Mouse (Mus musculus): ENCODE data around the gene Plod1. TPM values are rescaled to one million over a fixed set of nuclear protein-coding genes. Genes with fewer than 3 reads are reported as not detected.

The Plod1 gene
- polyA plus RNA-seq, 1 experiment from 2014 or later: 26.6 TPM

- peaks cover 15% of the 10 kb centered on the region for H3K4me1 ChIP-seq (replicated peaks)
- H3K4me2 ChIP-seq: no peak overlapping the region
- no peaks in the 10 kb centered on the region for H3K9me3 ChIP-seq
- no peak overlapping the region for H3K27ac ChIP-seq
- peaks cover 15% of the 10 kb centered on the region; the same call in 1 of the 2 replicates for H3K27me3 ChIP-seq
- 89% methylated on average over 4 of the region's 4 CpGs for WGBS
- ATAC-seq (ENCODE audit: low FRiP score): no peak
- no peaks in the 10 kb centered on the region for H3K36me3 ChIP-seq
- H3K9ac ChIP-seq: no peak overlapping the region
- no peak overlapping the region for H3K4me3 ChIP-seq
Observed at GRCm38 (mm10) chr4:147934611-147935010, 2.0 kb downstream of the Plod1 start.

DNA sequence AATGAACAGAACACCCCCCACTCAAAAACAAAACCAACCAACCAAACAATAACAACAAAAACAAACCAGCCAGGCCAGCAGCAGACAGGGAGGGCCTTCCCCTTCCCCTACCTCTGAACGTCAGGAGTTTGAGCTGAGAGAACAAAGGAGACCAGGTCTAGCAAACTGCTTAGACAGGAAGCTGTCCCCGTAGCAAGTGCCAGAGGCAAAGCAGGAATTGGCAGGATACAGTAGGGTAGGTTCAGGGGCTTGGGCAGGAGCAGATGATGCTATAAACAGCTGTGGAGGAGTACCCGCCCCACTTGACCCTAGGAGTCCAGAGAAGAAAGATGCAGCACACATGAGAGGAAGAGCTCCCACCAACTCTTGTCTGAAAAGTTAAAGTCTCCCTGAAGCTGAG is 2.4 kb downstream of the Plod1 start:
- 48% methylated on average over 3 of the region's 3 CpGs for WGBS
- Histone ChIP-seq H3K27me3 (peaks cover 15% of the 10 kb centered on the region; the same call in 1 of the 2 replicates), H3K9me3 (no peaks in the 10 kb centered on the region), H3K4me1 (replicated peaks) (peaks cover 15% of the 10 kb centered on the region), H3K4me2 (no peak overlapping the region), H3K4me3 (no peak overlapping the region), H3K36me3 (no peaks in the 10 kb centered on the region), H3K27ac (no peak overlapping the region), H3K9ac (no peak overlapping the region)
- no peak for ATAC-seq (ENCODE audit: low FRiP score)

- no peak overlapping the region for H3K4me3 ChIP-seq
- H3K4me2 ChIP-seq: no peak overlapping the region
- no peaks in the 10 kb centered on the region for H3K36me3 ChIP-seq
- no peaks in the 10 kb centered on the region for H3K9me3 ChIP-seq
- no peak overlapping the region for H3K27ac ChIP-seq
- peaks cover 2% of the 10 kb centered on the region for H3K4me1 ChIP-seq (replicated peaks)
- peaks cover 6% of the 10 kb centered on the region; the same call in 1 of the 2 replicates for H3K27me3 ChIP-seq
- 94% methylated on average over 14 of the region's 14 CpGs for WGBS
- no peak overlapping the region for H3K9ac ChIP-seq
- ATAC-seq (ENCODE audit: low FRiP score): no peak
Observed at GRCm38 (mm10) chr4:147930946-147931345, 5.6 kb downstream of the Plod1 start.

- 66% methylated on average over 7 of the region's 7 CpGs for WGBS
- 0 out of 2 replicates have a peak, but pooled peaks have one; percentile 34 for ATAC-seq (ENCODE audit: low FRiP score)
Observed at GRCm38 (mm10) chr4:147928540-147928939, 8.0 kb downstream of the Plod1 start.

DNA sequence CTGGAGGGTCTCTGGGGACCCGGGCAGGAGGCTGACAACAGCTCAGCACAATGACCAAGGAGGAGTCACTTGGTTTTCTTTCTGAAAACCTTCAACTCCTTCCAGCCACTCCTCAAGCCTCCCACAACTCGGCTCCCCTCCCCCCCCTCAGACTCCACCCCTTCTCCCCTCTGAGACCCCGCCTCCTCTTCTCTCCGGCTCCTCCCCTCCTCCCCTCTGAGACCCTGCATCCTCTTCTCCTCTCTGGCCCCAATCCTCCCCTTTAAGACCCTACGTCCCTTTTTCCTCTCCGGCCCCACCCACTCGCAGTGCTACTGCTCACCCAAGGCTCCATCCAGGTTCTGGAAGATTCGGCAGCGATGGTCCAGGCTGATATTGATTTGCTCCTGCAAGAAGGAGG is 8.4 kb downstream of the Plod1 start:
- Histone ChIP-seq H3K9ac (no peak overlapping the region), H3K27me3 (no peaks in the 10 kb centered on the region), H3K4me3 (no peak overlapping the region), H3K36me3 (peaks cover 7% of the 10 kb centered on the region; the same call in 1 of the 2 replicates), H3K27ac (no peak overlapping the region), H3K4me1 (replicated peaks) (no peaks in the 10 kb centered on the region), H3K4me2 (no peak overlapping the region), H3K9me3 (no peaks in the 10 kb centered on the region)
- WGBS: 14% methylated on average over 9 of the region's 9 CpGs
- no peak for ATAC-seq (ENCODE audit: low FRiP score)

More at GRCm38 (mm10) chr4:147928540-147928939, 8.0 kb downstream of the Plod1 start:
- Histone ChIP-seq H3K9me3 (no peaks in the 10 kb centered on the region), H3K4me1 (replicated peaks) (no peaks in the 10 kb centered on the region; the same call in 1 of the 2 replicates), H3K27me3 (no peaks in the 10 kb centered on the region), H3K4me3 (no peak overlapping the region), H3K9ac (no peak overlapping the region), H3K27ac (no peak overlapping the region), H3K4me2 (no peak overlapping the region), H3K36me3 (peaks cover 7% of the 10 kb centered on the region; the same call in 1 of the 2 replicates)

- Histone ChIP-seq H3K9me3 (no peaks in the 10 kb centered on the region), H3K27ac (no peak overlapping the region), H3K4me3 (no peak overlapping the region), H3K4me2 (no peak overlapping the region), H3K9ac (no peak overlapping the region), H3K36me3 (peaks cover 7% of the 10 kb centered on the region; the same call in 1 of the 2 replicates), H3K4me1 (replicated peaks) (no peaks in the 10 kb centered on the region), H3K27me3 (no peaks in the 10 kb centered on the region)
- no peak for ATAC-seq (ENCODE audit: low FRiP score)
- WGBS: 51% methylated on average over 8 of the region's 8 CpGs
Observed at GRCm38 (mm10) chr4:147927705-147928104, 8.9 kb downstream of the Plod1 start.

GRCm38 (mm10) chr4:147922341-147922740 is 14.2 kb downstream of the Plod1 start:
- 84% methylated on average over 11 of the region's 11 CpGs for WGBS
- H3K36me3 ChIP-seq: peaks cover 7% of the 10 kb centered on the region; the same call in 1 of the 2 replicates
- no peaks in the 10 kb centered on the region for H3K4me1 ChIP-seq (replicated peaks)
- H3K27ac ChIP-seq: no peak overlapping the region
- H3K9me3 ChIP-seq: no peaks in the 10 kb centered on the region
- H3K4me2 ChIP-seq: no peak overlapping the region
- H3K4me3 ChIP-seq: no peak overlapping the region
- no peak overlapping the region for H3K9ac ChIP-seq
- ATAC-seq (ENCODE audit: low FRiP score): no peak
- no peaks in the 10 kb centered on the region for H3K27me3 ChIP-seq

- Histone ChIP-seq H3K9me3 (no peaks in the 10 kb centered on the region), H3K36me3 (peaks cover 7% of the 10 kb centered on the region; the same call in 1 of the 2 replicates), H3K4me3 (no peak overlapping the region), H3K27ac (no peak overlapping the region), H3K4me1 (replicated peaks) (no peaks in the 10 kb centered on the region), H3K27me3 (no peaks in the 10 kb centered on the region), H3K9ac (no peak overlapping the region), H3K4me2 (no peak overlapping the region)
- 28% methylated on average over 10 of the region's 10 CpGs for WGBS
- 0 out of 2 replicates have a peak, but pooled peaks have one; percentile 49 for ATAC-seq (ENCODE audit: low FRiP score)
Observed at GRCm38 (mm10) chr4:147920973-147921372, 15.6 kb downstream of the Plod1 start.

DNA sequence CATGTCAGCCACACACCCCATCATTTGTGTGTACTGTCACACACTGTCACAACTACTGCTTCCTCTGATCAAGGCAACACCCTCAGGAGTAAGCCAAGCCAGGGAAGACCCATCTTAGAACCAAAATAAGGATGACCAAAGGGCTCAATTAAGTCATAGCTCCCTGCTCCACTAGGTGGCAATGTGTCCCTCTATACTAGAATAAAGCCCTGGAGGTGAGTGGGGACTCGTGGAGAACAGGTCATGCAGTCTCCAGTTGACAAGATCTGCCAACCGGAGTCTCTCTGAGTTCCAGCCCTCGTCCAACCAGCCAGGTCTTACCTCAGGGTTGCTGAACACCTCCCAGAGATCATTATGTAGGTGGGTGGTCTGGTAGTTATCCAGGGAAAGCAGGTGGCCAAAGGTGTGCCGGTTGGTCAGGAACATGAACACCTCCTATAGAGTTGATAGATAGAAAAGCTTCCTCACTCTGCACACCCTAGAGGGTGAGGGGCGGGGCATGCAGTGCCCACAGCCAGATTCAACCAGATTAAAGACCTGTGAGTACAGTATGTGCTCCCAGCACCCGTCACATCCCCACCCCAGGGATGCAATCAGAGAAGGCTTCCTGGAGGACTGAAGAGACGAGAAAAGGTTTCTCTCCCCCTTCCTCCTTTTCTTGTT is 18.0 kb downstream of the Plod1 start:
- Histone ChIP-seq H3K36me3 (no peaks in the 10 kb centered on the region), H3K4me2 (no peak overlapping the region), H3K9ac (no peak overlapping the region), H3K4me1 (replicated peaks) (no peaks in the 10 kb centered on the region), H3K4me3 (no peak overlapping the region), H3K27ac (no peak overlapping the region), H3K27me3 (no peaks in the 10 kb centered on the region), H3K9me3 (no peaks in the 10 kb centered on the region)
- WGBS: 62% methylated on average over 7 of the region's 7 CpGs
- 0 out of 2 replicates have a peak, but pooled peaks have one; percentile 22 for ATAC-seq (ENCODE audit: low FRiP score)

GRCm38 (mm10) chr4:147909486-147909885 is 27.1 kb downstream of the Plod1 start:
- WGBS: 95% methylated on average over 5 of the region's 5 CpGs
- Histone ChIP-seq H3K27me3 (no peaks in the 10 kb centered on the region), H3K4me2 (no peak overlapping the region), H3K27ac (no peak overlapping the region), H3K4me3 (no peak overlapping the region), H3K9ac (no peak overlapping the region), H3K4me1 (replicated peaks) (peaks cover 4% of the 10 kb centered on the region), H3K36me3 (0 out of 2 replicates have a peak, but pooled peaks cover 5% of the 10 kb centered on the region), H3K9me3 (no peaks in the 10 kb centered on the region)
- ATAC-seq (ENCODE audit: low FRiP score): no peak

DNA sequence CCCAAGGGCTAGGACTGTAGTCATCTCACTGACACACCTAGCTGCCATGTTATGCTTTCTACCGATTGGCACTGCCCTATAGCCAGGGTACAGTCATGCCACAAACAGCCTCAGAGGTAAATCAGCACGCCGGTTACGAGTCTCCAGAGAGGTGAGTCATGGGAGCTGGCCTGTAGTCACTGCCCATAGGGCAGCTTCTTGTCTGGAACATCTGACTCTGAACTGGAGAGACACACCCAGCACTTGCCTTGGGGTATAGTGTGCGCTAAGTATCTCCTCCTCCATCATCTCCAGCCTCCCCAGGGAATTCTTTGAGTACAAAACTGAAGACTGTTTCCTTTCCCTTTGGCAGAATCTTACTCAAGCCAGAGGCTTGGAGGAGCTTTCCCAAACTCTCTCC is 30.3 kb downstream of the Plod1 start:
- Histone ChIP-seq H3K9ac (no peak overlapping the region), H3K4me2 (no peak overlapping the region), H3K27ac (no peak overlapping the region), H3K27me3 (no peaks in the 10 kb centered on the region), H3K9me3 (no peaks in the 10 kb centered on the region), H3K4me1 (replicated peaks) (peaks cover 17% of the 10 kb centered on the region), H3K4me3 (no peak overlapping the region), H3K36me3 (peaks cover 16% of the 10 kb centered on the region)
- ATAC-seq (ENCODE audit: low FRiP score): no peak
- 80% methylated on average over 5 of the region's 5 CpGs for WGBS

GRCm38 (mm10) chr4:147905090-147905659 is 31.4 kb downstream of the Plod1 start:
- Histone ChIP-seq H3K27me3 (no peaks in the 10 kb centered on the region), H3K4me1 (replicated peaks) (peaks cover 20% of the 10 kb centered on the region), H3K9me3 (no peaks in the 10 kb centered on the region), H3K4me2 (peak overlapping the region; percentile 59), H3K4me3 (peak overlapping the region; percentile 84), H3K36me3 (peaks cover 25% of the 10 kb centered on the region), H3K9ac (peak overlapping the region; percentile 60), H3K27ac (peak overlapping the region; percentile 14; the same call in 1 of the 2 replicates)
- peak; percentile 33 for ATAC-seq (ENCODE audit: low FRiP score)
- under 1% methylated on average over 8 of the region's 8 CpGs for WGBS

Data from hindbrain, embryonic 13.5 days (tissue).